Mouse (Mus musculus): ENCODE measurements around the gene Acot7. TPM values are rescaled to one million over a fixed set of nuclear protein-coding genes. Genes with fewer than 3 reads are reported as not detected.

Acot7 gene
- polyA plus RNA-seq, 1 experiment from 2014 or later: 65.1 TPM

DNA sequence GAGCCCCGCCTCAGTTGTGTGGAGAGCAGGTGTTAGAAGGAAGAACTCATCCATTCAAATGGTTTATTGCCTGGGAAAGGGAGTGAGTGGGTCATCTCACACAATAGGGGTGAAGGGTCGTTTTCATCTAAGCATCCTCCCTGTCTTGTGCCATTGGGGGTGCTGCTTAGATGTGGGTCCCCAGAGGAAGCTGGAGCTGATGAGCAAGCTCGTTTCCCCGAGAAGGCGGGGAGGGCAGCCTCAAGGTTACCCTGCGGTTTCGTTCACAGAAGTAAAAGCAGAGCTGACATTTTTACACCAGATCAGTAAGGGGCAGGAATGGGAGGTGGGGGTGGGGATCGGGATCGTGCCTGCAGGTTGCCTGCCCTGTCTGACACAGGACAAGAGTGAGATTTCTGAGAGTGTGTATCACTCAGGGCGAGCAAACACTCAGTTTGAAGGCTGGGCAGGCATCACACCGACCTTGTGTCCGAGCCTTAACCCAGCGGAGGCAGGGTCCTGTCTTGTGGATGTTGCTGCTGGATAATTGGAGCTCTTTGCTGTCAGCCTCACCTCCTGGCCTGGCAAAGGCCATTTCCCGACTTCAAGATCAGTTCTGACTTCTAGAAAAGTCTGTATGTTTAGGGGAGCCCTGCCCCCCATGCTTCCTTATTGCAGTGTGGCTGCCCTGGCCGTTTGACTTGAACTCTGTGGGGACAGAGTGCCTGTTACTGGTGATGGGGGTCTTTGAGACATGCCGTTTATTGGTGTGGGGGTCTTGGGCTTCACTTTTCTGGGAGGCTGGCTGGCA lies 1.2 kb downstream of the Acot7 start:
- peak; percentile 59 for DNase-seq (ENCODE audit: low spot score)

DNA sequence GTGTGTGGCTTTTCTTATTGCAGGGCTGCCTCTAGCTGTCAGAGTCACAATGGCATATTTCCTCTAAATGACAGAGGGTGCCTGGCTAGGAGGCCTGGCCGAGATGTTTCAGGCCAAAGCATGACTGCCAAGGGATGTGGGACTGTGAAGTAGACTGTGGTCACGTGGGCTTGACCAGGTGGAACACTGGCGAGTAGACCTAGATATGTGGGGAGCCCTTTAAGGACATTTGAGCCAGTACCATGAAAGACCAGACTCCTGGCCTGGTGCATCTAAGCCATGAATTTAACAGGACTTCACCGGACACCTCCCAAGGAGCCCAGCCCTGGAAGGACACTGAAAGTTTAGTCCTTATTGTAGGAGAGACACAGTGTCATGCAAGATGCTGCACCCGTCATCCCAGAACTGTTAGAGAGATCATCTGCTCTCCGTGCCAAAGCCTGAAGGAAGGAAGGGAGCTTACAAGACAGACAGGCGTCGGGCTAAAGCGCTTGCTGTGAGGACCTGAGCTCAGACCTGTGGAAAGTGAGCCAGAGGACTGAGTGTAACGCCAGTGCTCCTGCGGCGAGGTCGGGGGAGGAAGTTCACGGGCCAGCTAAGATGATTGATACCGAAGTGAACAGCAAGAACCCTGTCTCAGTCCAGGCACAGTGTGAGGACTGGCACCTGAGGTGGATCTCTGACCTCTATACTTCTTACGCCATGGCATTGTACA lies 2.2 kb downstream of the Acot7 start:
- DNase-seq (ENCODE audit: low spot score): no peak

DNA sequence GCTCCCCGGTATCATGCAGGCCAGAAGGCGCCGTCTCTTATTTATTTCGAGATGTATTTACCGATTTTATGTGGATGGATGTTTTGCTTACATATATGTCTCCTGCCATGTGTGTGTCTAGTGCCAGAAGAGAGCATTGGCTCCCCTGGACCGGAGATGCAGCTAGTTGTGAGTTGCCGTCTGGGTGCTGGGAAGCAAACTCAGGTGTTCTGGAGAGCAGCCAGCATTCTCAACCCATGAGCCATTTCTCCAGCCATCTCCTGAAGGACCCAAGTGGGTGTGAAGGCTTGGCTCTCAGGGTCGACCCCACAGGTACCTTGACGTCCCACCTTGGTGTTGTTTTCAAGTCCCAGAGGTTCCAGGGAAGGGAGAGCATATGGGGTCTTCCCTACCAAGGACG lies 4.3 kb downstream of the Acot7 start:
- no peak for DNase-seq (ENCODE audit: low spot score)

DNA sequence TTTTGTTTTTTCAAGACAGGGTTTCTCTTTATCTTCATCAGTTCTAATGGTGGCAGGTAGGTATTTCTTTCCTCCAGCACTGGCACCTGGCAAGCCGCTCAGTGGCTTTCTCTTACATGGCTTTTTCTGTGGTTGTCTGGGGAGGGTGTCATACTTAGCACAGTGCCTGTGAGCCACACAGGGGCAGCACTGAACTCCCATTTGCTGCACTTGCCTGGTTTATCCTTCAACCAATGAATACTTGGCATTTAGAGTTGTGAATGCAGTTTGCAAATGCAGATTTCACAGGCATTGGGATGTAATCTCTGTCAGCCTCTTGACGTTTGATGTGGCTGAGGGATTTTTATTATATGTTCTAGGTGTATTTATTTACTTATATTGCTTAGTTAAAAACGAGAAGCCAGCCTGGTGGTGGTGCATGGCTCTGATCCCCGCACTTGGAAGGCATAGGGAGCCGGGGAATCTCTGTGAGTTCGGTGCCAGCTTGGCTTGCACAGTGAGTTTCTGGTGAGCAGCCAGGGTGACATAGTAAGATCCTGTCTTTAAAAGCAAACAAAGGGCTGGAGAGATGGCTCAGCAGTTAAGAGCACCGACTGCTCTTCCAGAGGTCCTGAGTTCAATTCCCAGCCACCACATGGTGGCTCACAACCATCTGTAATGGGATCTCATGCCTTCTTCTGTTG lies 6.6 kb downstream of the Acot7 start:
- peak; percentile 61 for DNase-seq (ENCODE audit: low spot score)

DNA sequence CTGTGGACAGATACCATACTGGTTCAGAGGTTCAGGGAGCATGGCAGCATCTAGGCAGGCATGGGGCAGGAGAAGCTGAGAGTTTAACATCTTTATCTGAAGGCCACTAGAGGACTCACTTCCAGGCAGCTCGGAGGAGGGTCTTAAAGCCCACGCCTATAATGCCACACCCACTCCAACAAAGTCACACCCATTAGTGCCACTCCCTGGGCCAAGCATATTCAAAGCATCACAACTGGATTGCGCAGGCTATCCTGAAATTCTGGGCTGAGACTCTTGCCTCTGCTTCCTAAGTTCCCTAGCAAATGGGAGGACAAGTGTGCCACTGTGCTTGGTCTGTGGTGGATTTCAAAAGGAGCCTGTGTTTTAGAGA lies 7.2 kb downstream of the Acot7 start:
- no peak for DNase-seq (ENCODE audit: low spot score)

DNA sequence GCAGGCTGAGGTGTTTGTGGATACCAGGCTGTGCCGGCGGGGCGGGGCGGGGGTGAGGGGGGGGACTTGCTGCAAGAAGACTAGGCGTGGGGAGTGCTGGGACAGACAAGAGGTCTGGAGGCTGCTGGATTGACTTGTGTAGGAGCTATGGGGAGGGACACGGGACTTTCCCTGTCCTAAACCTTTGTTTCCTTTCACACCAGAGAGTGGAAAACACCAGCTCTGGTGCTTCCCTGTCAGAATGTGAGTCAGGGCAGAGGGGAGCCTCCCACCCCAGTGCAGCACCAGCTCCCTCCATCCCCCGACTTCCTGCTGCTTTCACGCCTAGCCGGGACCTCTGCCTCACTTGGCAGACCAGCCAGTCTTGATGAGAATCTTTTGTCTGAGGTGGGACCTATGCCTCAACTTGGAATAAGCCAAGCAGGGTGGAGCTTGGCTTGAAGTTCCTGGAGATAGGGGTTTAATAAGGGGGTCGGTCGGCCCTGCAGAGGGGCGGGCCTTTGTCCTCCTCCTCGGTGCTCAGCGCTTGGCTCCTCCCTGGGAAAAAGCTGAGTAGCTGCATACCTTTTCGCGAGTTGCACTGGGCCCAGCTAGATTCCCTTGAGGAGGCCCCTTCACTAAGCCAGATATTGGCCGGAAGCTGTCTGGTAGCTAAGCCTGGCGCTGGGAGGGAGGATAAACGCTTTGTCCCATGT lies 7.7 kb downstream of the Acot7 start:
- DNase-seq (ENCODE audit: low spot score): no peak

DNA sequence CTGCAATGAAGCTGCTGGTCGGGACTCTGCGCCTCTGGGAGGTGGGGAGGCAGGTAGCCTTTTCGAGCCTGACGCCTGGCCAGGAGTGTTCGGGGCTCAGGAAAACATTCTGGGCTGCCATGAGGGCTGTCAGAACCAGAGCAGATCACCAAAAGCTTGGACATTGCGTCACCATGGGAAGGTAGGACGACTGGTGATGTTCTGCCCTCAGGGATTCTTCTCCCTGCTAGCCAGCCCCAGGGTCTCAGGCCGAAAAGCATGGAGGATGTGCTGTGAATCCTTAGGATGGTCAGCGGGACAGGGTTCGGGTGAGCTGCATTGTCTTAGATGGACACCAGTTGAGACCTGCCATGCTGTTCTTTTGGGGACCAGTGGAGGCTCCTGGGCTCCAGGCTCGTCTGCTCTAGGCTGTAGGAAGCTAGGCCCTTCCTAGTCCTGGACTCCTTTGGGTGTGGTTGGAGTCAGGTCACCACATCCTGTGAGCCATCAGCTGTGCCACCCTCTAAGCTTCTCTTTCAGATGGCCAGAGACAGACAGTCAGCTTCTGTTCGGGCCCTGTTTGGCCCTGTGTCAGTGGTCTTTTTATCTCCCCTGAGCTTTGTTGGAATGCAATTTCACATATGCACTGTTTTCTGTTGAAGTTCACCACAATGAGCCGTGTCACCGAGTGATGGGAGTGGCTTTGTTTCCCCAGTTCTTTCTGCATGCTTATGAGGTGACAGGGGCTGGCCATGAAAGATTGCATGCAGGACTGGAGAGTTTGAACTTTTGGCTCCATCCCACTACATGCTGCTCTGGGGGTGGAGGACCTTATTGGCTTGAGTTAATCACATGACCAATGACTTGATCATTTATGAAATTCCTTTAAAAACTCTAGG lies 8.5 kb downstream of the Acot7 start:
- DNase-seq (ENCODE audit: low spot score): no peak

DNA sequence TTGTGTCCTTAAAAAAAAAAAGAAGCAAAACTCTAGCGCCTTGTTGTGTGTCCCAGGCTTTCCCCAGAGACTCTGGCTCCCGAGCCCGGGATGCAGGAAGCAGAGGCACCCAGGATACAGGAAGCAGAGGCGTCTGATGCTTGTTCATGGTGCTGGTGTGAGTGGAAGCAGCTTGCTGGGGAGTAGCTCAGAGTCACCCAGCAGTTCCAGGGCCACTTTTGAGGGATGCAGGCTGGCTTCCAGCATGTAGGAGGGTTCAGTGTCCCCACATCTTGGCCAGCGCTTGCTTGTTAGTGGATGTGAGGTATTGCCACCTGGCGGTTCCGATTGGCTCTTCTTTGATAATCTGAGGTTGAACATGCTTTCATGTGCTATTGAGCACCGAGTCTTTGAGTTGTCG lies 9.2 kb downstream of the Acot7 start:
- no peak for DNase-seq (ENCODE audit: low spot score)

DNA sequence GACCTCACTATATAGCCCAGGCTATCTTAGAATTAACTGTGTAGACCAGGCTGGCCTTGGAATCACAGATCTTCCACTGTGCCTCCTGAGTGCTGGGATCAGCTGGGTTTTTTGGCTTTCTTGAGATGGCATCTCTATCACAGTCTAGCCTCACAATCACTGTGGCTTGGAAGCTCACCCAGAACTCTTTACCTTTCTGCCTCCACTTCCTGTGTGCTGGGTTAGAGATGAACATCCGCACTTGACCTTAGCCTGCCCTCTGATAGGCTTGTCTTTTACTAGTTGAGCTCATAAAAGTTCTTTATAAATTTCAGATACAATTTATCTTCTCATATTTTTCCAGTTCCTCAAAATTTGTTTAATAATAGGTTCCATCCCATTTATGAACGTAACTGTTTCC lies 10.7 kb downstream of the Acot7 start:
- no peak for DNase-seq (ENCODE audit: low spot score)

DNA sequence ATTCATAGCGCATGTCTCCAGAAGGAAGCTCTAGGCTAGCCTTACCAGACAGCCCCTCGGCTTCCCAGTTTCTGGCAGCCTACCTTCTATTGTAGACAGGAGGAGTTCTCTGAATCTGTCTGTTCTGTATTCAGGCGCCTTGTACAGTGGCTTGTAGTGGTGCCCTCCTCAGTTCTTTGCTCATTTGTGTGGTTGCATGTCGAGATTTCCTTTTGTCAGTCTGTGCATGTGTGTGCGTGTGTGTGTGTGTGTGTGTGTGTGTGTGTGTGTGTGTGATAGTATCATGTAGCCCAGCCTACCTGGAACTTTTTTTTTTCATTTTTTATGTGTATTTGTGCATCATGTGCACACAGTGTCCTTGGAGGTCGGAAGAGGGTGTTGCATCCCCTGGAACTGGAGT lies 11.1 kb downstream of the Acot7 start:
- no peak for DNase-seq (ENCODE audit: low spot score)

DNA sequence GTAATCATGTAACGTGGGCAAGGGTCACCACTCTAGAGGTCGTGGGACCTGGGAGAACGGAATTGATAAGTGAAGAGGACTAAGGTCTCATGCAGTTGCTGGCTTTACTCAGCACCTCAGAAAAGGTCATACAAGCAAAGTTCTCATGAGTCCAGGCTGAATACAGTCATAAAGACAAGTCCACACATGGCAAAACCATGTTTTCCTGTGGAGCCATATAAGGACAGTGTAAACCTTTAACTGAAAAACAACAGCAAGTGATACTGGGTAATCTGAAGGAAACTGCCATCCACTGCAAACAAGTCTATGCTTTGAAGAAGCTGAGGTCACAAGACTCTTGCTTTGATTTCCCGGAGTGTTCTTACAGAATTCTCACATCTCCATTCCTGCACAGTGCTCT lies 11.8 kb downstream of the Acot7 start:
- DNase-seq (ENCODE audit: low spot score): no peak

DNA sequence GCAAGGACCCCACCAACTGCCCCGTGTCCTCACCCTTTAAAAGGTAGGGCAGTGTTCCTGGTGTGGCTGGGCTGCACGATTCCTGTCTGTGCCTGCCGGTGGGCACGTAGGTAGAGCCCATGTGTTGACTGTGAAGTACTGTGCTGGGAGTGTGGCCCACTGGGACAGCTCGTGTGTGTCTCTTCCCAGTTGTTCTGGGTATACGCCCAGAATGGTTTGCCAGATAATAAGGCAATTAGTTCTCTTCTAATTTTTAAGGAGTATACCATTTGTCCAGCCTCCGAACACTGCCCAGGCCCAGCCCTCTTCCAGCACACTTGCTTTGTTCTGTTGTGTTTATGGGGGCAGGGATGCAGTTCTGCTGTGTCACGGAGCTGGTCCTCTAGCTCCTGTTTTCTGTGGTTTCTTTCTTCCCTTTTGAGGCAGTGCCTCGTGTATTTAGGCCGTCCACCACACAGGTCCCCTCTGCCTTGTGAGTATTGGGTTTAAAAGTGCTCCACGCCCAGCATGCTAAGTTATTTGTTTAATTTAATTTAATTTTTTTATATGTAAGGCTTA lies 12.2 kb downstream of the Acot7 start:
- DNase-seq (ENCODE audit: low spot score): no peak

DNA sequence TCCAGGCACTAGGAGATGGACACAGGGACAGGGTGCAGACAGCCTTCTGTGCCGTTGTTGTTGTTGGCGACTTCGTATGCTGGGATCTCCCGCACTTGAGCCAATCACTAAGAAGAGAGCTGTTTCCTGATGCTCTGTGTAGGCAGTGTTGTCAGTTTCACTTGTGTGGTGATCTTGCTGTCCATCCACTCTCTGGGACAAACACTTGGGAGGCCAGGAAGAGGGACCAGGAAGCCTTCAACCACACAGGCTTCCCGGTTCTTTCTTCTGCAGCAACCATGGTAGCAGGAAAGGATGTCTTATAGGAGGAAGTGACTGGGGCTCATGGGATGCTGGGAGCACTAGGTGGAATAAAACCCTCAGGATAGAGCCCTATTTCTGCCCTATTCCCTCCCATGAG lies 12.8 kb downstream of the Acot7 start:
- no peak for DNase-seq (ENCODE audit: low spot score)

DNA sequence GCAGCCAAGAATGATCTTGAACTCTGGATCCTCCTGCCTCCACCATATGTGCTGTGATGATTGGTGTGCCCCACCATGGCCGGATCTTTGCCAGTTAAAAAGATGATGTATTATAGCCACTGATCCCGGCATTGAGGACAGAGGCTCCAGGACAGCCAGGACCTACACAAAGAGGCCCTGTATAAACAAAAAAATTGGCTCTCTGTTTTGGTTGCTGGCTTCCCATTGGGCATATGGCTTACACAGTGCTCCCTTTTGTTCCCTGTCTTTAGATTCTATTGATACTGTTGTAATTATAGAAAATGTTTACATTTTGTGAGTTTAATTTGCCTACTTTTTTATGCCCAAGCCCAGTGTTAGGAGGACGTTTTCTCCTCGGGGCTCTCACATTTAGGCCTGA lies 14.6 kb downstream of the Acot7 start:
- no peak for DNase-seq (ENCODE audit: low spot score)

DNA sequence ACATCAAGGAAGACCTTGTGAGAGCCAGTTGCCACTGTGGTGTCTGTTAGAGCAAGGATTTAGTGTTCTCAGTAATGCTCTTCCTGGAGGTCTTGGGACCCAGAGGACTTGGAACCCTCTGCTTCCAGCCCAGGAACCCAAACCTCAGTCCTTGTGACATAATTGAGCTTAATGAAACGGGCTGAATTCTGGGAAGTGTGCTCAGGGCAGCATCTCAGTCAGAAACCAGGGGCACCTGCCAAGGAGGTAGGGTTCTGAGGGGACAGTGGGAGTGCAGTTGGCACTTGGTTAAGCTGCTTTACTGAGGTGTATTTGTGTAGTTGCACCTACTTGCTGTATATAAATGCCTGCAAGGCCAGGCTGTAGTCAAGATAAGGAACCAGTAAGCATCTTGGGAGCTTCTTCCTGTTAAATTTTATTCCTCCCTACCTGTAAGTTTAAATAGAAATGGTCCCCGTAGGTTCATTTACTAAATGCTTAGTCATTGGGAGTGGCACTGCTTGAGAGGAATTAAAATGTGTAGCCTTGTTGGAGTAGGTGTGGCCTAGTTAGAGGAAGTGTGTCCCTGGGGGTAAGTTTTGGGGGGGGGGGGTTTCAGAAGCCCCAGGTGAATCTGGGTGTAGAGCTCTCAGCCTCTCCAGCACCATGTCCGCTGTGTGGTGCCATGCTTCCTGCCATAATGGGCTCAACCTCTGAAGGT lies 16.7 kb downstream of the Acot7 start:
- DNase-seq (ENCODE audit: low spot score): no peak

DNA sequence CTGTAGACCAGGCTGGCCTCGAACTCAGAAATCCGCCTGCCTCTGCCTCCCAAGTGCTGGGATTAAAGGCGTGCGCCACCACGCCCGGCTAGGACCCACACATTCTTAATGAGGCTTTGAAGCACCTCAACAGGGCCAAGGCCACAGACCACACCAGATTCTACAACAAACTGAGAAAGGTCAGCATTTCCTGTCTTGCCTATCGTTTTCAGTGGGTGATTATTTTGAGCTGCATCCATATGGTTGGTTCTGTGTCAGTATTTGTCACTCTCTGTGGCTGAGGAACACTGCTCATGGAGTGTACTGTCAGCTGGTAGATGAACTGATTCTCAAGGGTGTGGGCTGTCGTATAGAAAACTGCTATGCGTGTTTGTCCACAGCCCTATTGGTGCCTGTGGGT lies 18.3 kb downstream of the Acot7 start:
- no peak for DNase-seq (ENCODE audit: low spot score)

DNA sequence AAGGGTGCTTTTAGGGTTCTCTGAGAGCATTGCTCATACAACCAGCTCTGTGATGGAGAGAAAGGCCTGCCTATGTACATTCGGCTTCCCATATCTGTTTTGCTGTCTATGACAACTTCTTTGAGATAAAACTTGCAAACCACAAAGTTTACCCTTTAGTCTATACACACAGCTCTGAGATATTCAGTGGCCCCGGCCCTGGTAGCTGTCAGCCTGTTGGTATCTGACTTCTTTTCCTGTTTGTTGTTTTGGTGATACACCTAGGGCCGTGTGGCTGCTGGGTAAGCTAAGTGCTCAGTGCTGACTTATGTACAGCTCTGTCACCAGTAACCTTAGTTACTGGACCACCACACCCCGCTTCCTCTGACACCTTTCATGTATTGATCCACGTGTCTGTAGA lies 19.6 kb downstream of the Acot7 start:
- no peak for DNase-seq (ENCODE audit: low spot score)

DNA sequence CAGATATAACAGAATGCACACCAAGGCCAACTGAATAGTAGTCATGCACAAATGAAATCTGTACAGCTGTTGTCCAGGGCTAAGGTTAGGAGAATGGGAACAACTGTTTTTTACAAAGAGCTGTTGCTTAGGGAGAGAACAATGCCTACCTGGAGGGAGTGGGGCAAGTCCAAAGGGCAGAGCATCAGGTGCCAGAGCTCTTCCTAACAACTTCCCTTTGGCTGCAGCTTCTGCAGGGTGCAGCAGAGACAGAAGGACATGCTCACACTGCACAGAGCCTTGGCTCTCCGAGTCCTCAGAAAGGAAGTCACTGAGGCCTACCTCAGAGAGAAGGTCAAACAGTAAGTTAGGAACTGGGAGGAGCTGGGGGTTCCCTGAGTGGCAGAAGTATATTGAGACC lies 21.7 kb downstream of the Acot7 start:
- DNase-seq (ENCODE audit: low spot score): no peak

DNA sequence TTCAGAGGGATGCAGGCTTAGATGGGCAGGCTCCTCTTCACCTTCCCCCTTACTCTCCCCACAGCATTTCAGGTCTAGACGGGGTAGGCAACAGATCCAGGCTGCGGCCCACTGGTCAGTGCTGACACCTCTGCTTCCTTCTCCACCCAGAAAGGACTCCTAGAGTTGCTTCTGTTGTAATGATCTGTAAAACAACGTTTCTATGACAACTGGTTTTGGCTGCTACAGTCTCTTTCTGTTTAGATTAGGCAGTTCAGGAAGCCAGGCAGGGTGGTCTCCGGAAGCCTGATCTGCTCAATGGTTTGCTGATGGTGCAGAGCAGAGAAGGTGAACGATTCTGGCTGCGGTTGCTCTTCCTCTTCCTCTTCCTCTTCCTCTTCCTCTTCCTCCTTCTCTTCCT lies 23.6 kb downstream of the Acot7 start:
- peak; percentile 29 for DNase-seq (ENCODE audit: low spot score)

DNA sequence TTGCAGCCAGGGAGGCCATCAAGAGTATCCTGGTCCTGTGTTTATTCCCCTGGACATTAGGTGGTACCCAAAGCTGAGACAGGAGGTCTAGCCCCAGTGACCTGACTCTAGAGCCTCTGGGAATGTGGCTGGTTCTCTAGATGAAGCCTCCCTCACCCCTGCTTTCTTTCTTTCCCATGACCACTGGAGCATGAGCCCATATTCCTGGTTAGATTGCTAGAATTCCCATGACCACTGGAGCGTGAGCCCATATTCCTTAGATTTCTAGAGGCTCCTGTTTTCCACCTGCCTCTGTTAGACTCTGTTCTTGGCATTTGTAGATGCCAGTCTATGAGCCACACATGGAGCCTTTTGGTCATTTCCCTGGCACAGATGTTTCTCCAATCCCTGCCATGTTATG lies 24.5 kb downstream of the Acot7 start:
- DNase-seq (ENCODE audit: low spot score): no peak

Data from thymus, postnatal 0 days (tissue).